Mouse (Mus musculus): ENCODE measurements around the gene Larp4b.

- no peak for TF ChIP-seq POLR2A (IDR thresholded peaks at IDR 0.05; ENCODE audit: insufficient read depth, low read depth, low read length)
- TF ChIP-seq CTCF (IDR thresholded peaks at IDR 0.05; ENCODE audit: insufficient read depth, low read depth, low read length), result no peak
Measured at GRCm38 (mm10) chr13:9187156-9187555, 93.5 kb downstream of the Larp4b start.

Measured in olfactory bulb, adult 2 months (tissue).